Mouse (Mus musculus): ENCODE results near the gene Greb1.

GRCm38 (mm10) chr12:16730196-16730595 lies 70.5 kb downstream of the Greb1 start:
- TF ChIP-seq POLR2A (IDR thresholded peaks at IDR 0.05; ENCODE audit: control insufficient read depth, low read depth, low read length) (no peak), CTCF (IDR thresholded peaks at IDR 0.05; ENCODE audit: control insufficient read depth, insufficient read depth, insufficient replicate concordance, low read depth, low read length) (no peak)

Data from testis, adult 2 months (tissue).